Mouse (Mus musculus) heart, embryonic 13.5 days (tissue): ENCODE data around the gene Tsga10. TPM values are rescaled to one million over a fixed set of nuclear protein-coding genes. Genes with fewer than 3 reads are reported as not detected.

Experiments used
- ATAC-seq: fragments of 200-750 bp; cut with Nextera tagmentation; 2 replicates; pipeline ENCODE4 v1.8.0; 2017; ENCODE audit warnings: moderate TSS enrichment; ENCODE audit not compliant: insufficient number of reproducible peaks, low FRiP score, low TSS enrichment; ENCODE audit errors: extremely low read depth
- H3K27ac ChIP-seq: fragments of 300-500 bp; sonication (generic); replicated peaks from 2 replicates; pipeline ENCODE4 v1.5.1; 2015; ENCODE audit warnings: moderate library complexity, mild to moderate bottlenecking, inconsistent platforms
- H3K27me3 ChIP-seq: fragments of 300-500 bp; sonication (generic); replicated peaks from 2 replicates; pipeline ENCODE4 v1.6.1; 2015; ENCODE audit warnings: mild to moderate bottlenecking, inconsistent platforms
- H3K36me3 ChIP-seq: fragments of 300-500 bp; sonication (generic); 2 replicates; pipeline ENCODE4 v1.6.1; 2015; ENCODE audit warnings: mild to moderate bottlenecking, inconsistent platforms
- H3K4me1 ChIP-seq: fragments of 300-500 bp; sonication (generic); 2 replicates; pipeline ENCODE4 v1.6.1; 2015; ENCODE audit warnings: inconsistent platforms
- H3K4me2 ChIP-seq: fragments of 300-500 bp; sonication (generic); 2 replicates; pipeline ENCODE4 v1.6.1; 2015; ENCODE audit warnings: inconsistent platforms, mild to moderate bottlenecking, moderate library complexity
- H3K4me3 ChIP-seq: fragments of 300-500 bp; sonication (generic); 2 replicates; pipeline ENCODE4 v1.5.1; 2015; ENCODE audit warnings: moderate library complexity, mild to moderate bottlenecking, inconsistent platforms
- H3K9ac ChIP-seq: fragments of 300-500 bp; sonication (generic); 2 replicates; pipeline ENCODE4 v1.6.1; 2015; ENCODE audit warnings: inconsistent platforms, mild to moderate bottlenecking, moderate library complexity
- H3K9me3 ChIP-seq: fragments of 300-500 bp; sonication (generic); 2 replicates; pipeline ENCODE4 v1.6.1; 2016; ENCODE audit warnings: inconsistent platforms
- WGBS: fragments of 180-500 bp; shearing (Covaris S2); methylation state at CpG from one replicate; pipeline ENCODE4 v1.1.7; 2015; ENCODE audit warnings: mixed read lengths; 5-methylcytosine and 5-hydroxymethylcytosine counted together
- polyA plus RNA-seq: library from polyadenylated mRNA; unstranded; fragments of >200 nt; fragmentation: Nextera tagmentation; extraction: Ambion mirVana; gene quantifications from 2 replicates; pipeline ENCODE4 v1.2.1, GENCODE M21; 2015

The Tsga10 gene
- 3.6 and 3.8 TPM in 2 replicates for polyA plus RNA-seq

GRCm38 (mm10) chr1:37866286-37866685 lies at the start of gene Tsga10:
TSS of gene Tsga10 (minus strand) at chr1:37866429.
- Histone ChIP-seq H3K4me2 (peak within 1 kb of the TSS; percentile 82), H3K36me3 (no peaks in the 10 kb centered on the region), H3K9me3 (no peaks in the 10 kb centered on the region), H3K4me3 (peak within 1 kb of the TSS; percentile 75), H3K9ac (peak within 1 kb of the TSS; percentile 85), H3K27me3 (peaks cover 18% of the 10 kb centered on the region), H3K27ac (peak within 1 kb of the TSS; percentile 89), H3K4me1 (peaks cover 10% of the 10 kb centered on the region)
- WGBS = 81% methylated on average over 6 of the region's 6 CpGs
- no peak for ATAC-seq

- peaks cover 3% of the 10 kb centered on the region; the same call in 1 of the 2 replicates for H3K4me1 ChIP-seq
- H3K27me3 ChIP-seq = peaks cover 9% of the 10 kb centered on the region; the same call in 1 of the 2 replicates
- H3K9me3 ChIP-seq = no peaks in the 10 kb centered on the region
- 66% methylated on average over 2 of the region's 2 CpGs for WGBS
- no peak for ATAC-seq
- H3K9ac ChIP-seq = no peak overlapping the region
- H3K4me3 ChIP-seq = no peak overlapping the region
- no peak overlapping the region for H3K4me2 ChIP-seq
- no peak overlapping the region for H3K27ac ChIP-seq
- H3K36me3 ChIP-seq = no peaks in the 10 kb centered on the region
Measured at GRCm38 (mm10) chr1:37912751-37913150, 46.5 kb upstream of the Tsga10 start.

GRCm38 (mm10) chr1:37903178-37903577 lies 36.9 kb upstream of the Tsga10 start:
- no peak for ATAC-seq
- Histone ChIP-seq H3K36me3 (peaks cover 22% of the 10 kb centered on the region), H3K4me1 (peaks cover 7% of the 10 kb centered on the region), H3K4me3 (no peak overlapping the region), H3K4me2 (no peak overlapping the region), H3K9ac (no peak overlapping the region), H3K27me3 (no peaks in the 10 kb centered on the region), H3K9me3 (no peaks in the 10 kb centered on the region), H3K27ac (no peak overlapping the region)
- 27% methylated on average over 6 of the region's 6 CpGs for WGBS

- WGBS = 44% methylated on average over 6 of the region's 6 CpGs
- peak overlapping the region; percentile 55 for H3K27ac ChIP-seq
- peaks cover 51% of the 10 kb centered on the region for H3K36me3 ChIP-seq
- H3K27me3 ChIP-seq = no peaks in the 10 kb centered on the region
- no peak for ATAC-seq
- H3K4me1 ChIP-seq = peaks cover 7% of the 10 kb centered on the region
- H3K9ac ChIP-seq = no peak overlapping the region; the same call in 1 of the 2 replicates
- no peak overlapping the region for H3K4me3 ChIP-seq
- no peak overlapping the region for H3K4me2 ChIP-seq
- H3K9me3 ChIP-seq = no peaks in the 10 kb centered on the region
Measured at GRCm38 (mm10) chr1:37900288-37900687, 34.1 kb upstream of the Tsga10 start.

- ATAC-seq = no peak
- Histone ChIP-seq H3K4me1 (peaks cover 7% of the 10 kb centered on the region), H3K4me3 (no peak overlapping the region), H3K36me3 (peaks cover 55% of the 10 kb centered on the region), H3K9me3 (no peaks in the 10 kb centered on the region), H3K4me2 (no peak overlapping the region), H3K27ac (peak overlapping the region; percentile 55), H3K27me3 (no peaks in the 10 kb centered on the region), H3K9ac (peak overlapping the region; percentile 10; the same call in 1 of the 2 replicates)
- 75% methylated on average over 4 of the region's 4 CpGs for WGBS
Measured at GRCm38 (mm10) chr1:37899816-37900215, 33.6 kb upstream of the Tsga10 start.

- no peak for ATAC-seq
- Histone ChIP-seq H3K9me3 (no peaks in the 10 kb centered on the region), H3K4me1 (peaks cover 15% of the 10 kb centered on the region), H3K27ac (no peak overlapping the region), H3K36me3 (peaks cover 63% of the 10 kb centered on the region), H3K9ac (no peak overlapping the region), H3K4me3 (no peak overlapping the region), H3K27me3 (no peaks in the 10 kb centered on the region), H3K4me2 (no peak overlapping the region)
Measured at GRCm38 (mm10) chr1:37894606-37895005, 28.4 kb upstream of the Tsga10 start.

GRCm38 (mm10) chr1:37891400-37891799 lies 25.2 kb upstream of the Tsga10 start:
- peak overlapping the region; percentile 74 for H3K4me2 ChIP-seq
- no peaks in the 10 kb centered on the region for H3K27me3 ChIP-seq
- H3K9ac ChIP-seq = peak overlapping the region; percentile 81
- ATAC-seq = no peak
- H3K4me1 ChIP-seq = peaks cover 21% of the 10 kb centered on the region
- 58% methylated on average over 3 of the region's 3 CpGs for WGBS
- H3K36me3 ChIP-seq = peaks cover 32% of the 10 kb centered on the region
- no peak overlapping the region for H3K27ac ChIP-seq
- H3K4me3 ChIP-seq = peak overlapping the region; percentile 69
- H3K9me3 ChIP-seq = no peaks in the 10 kb centered on the region

- peak; percentile 78; the same call in 1 of the 2 replicates for ATAC-seq
- Histone ChIP-seq H3K27me3 (no peaks in the 10 kb centered on the region), H3K27ac (peak within 1 kb of the TSS; percentile 83), H3K9me3 (no peaks in the 10 kb centered on the region), H3K4me1 (peaks cover 21% of the 10 kb centered on the region), H3K4me2 (peak within 1 kb of the TSS; percentile 74), H3K4me3 (peak within 1 kb of the TSS; percentile 69), H3K9ac (peak within 1 kb of the TSS; percentile 81), H3K36me3 (peaks cover 21% of the 10 kb centered on the region)
- under 1% methylated on average over 41 of the region's 41 CpGs for WGBS
Measured at GRCm38 (mm10) chr1:37890025-37890652, 23.9 kb upstream of the Tsga10 start, which contains the start of the genes Mitd1 and Mrpl30. TSS of gene Mitd1 (minus strand) at chr1:37890411. TSS of gene Mrpl30 (plus strand) at chr1:37890477.

GRCm38 (mm10) chr1:37889206-37889605 lies 23.0 kb upstream of the Tsga10 start:
- Histone ChIP-seq H3K4me2 (peak overlapping the region; percentile 74), H3K4me1 (peaks cover 21% of the 10 kb centered on the region), H3K27ac (no peak overlapping the region), H3K4me3 (peak overlapping the region; percentile 69), H3K9me3 (no peaks in the 10 kb centered on the region), H3K27me3 (no peaks in the 10 kb centered on the region), H3K36me3 (peaks cover 20% of the 10 kb centered on the region), H3K9ac (peak overlapping the region; percentile 81)
- ATAC-seq = no peak
- WGBS = 75% methylated on average over 7 of the region's 7 CpGs

- Histone ChIP-seq H3K9me3 (no peaks in the 10 kb centered on the region), H3K9ac (no peak overlapping the region), H3K36me3 (peaks cover 54% of the 10 kb centered on the region), H3K27ac (no peak overlapping the region), H3K4me2 (no peak overlapping the region), H3K4me1 (peaks cover 6% of the 10 kb centered on the region), H3K4me3 (no peak overlapping the region), H3K27me3 (no peaks in the 10 kb centered on the region)
- ATAC-seq = no peak
- WGBS = 67% methylated on average over 4 of the region's 4 CpGs
Measured at GRCm38 (mm10) chr1:37884451-37884850, 18.2 kb upstream of the Tsga10 start.

GRCm38 (mm10) chr1:37883411-37883810 lies 17.2 kb upstream of the Tsga10 start:
- Histone ChIP-seq H3K27me3 (no peaks in the 10 kb centered on the region), H3K36me3 (peaks cover 64% of the 10 kb centered on the region), H3K27ac (no peak overlapping the region), H3K4me1 (no peaks in the 10 kb centered on the region), H3K4me3 (no peak overlapping the region), H3K9me3 (no peaks in the 10 kb centered on the region), H3K4me2 (no peak overlapping the region), H3K9ac (no peak overlapping the region)
- 81% methylated on average over 4 of the region's 4 CpGs for WGBS
- no peak for ATAC-seq
